Mouse (Mus musculus): Measurements from ENCODE around the gene Lrmda.

- TF ChIP-seq CTCF (IDR thresholded peaks at IDR 0.05 in 2 of 3, conservative IDR thresholded peaks at IDR 0.05 in 1 of 3; ENCODE audit: control insufficient read depth in 1 of 3, insufficient read depth in 1 of 3, low read depth in 2 of 3, low read length in 3 of 3, poor library complexity in 1 of 3, severe bottlenecking in 1 of 3) = no peak
- TF ChIP-seq E2F4 (IDR thresholded peaks at IDR 0.05; ENCODE audit: borderline replicate concordance, low read depth, low read length) = no peak
Measured at GRCm38 (mm10) chr14:21995031-21995754, 24.3 kb upstream of the Lrmda start.
